Mouse (Mus musculus) urinary bladder, postnatal 14 days (tissue): ENCODE results near the gene Rpp14.

Experiments
- DNase-seq: peaks from one replicate; pipeline ENCODE4 v3.0.0; 2021; ENCODE audit warnings: low spot score

Rpp14 gene

DNA sequence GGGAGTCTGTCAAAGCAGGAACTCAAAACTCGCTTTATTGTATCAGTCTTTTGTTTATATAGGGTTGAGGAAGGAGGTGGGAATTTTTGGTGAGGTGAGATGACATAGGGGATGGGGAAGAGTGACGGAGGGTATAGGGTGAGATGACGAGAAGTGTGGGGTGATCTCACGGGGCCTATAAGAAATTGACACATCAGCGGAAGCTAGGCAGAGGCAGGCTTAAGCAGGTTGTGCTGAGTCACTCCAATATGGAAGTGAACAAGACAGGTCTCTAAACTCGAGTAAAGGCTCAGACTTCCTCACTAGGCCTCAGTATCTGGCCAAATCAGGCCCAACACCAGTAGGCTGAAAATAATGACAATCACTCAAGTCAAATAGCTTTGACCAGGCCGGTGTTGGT lies 20.2 kb upstream of the Rpp14 start:
- DNase-seq: no peak

DNA sequence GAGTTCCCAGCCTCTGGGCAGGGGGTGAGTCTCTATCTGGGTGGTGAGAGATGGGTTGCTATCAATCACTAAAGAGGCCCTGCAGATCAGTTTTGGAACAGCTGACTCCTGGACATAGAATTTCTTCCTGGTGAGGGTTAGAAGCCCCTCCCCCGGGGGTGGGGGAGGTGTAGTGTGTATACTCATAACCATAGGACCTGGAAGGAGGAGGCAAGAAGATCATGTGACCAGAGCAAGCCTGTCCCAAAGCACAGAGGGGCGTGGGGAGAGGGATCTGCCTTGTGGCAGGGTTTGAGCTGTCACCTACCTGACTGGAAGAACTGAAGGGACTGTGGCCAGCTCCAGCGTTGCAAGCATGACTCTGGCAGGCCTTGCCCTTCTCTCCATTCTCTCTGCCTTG lies 18.1 kb upstream of the Rpp14 start:
- DNase-seq: no peak

DNA sequence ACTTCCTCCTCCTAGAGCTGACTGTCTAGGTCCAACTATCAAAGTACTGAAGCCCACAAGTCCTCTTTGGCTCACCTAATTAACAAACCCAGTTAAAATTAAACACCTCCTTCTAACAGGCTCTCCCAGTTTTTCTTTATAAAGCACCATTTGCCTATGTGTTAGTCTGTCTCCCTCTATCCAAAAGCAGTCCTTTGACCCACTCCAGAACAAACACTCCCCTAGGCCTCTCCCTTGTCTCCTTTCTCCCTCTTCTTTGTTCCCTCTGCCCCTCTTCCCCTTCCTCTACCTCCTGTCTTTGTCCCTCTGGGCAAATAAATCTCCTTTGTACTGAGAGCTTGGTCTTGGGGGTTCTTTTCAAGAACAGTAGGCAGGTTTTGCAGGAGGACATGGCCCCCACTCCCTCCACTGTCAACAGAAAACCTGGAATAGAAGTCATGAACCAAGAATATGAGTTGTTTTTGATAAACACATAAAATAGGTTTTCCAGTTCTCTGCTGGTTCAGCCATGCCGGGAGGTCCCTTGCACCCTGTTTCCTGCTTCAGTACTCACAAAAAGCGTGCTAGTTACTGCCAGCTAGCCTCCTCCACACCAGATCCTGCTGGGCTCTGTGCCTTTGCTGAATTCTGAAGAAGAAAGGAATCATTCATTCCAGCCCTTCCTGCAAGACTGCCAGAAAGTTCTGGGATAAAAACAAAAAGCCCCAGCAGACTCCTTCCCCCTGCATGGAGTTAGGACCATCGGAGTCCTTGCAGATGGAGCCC lies 17.4 kb upstream of the Rpp14 start:
- DNase-seq: no peak

DNA sequence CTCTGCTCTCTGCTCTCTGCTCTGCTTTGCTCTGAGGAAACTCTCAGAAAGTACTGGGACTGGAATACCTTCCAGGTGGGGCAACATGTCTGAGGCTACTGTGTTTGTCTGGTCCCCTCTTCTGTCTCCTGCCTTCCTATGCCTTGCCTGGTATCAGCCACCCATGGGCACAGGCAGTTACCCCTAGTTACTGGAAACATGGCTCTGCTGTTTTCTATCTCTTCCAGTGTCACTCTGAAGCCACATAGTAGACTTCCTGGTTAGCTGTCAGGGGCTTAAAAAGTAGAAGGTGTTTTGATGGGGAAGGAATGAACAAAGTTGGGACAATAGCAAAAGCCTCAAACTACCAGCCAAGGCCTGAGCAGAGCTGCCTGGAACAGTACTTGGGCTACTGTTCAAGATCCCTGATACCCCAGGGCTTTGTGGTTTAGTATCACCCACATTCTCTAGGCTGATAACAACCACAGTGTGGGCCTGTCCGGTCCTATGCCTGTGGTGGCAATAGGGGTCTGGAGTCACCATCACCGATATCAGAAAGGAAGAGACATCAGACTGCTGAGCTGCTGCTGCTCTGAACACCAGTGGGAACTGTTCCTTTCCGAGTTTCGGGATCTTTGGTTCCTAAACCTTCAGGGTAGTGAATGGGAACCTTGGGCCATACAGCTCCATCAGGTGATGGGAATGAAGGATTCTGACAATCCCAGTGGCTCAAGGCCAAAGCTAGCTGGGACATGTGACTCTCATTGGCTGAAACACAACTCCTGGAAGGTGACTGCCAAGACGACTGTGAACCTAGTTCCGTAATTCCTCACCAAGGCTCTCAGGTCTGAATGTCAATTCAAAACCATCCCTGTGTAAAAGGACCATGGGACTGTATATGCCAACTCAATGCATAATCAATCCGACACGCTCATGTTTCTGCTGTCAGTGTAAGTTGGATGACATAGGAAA lies 16.1 kb upstream of the Rpp14 start:
- no peak for DNase-seq

DNA sequence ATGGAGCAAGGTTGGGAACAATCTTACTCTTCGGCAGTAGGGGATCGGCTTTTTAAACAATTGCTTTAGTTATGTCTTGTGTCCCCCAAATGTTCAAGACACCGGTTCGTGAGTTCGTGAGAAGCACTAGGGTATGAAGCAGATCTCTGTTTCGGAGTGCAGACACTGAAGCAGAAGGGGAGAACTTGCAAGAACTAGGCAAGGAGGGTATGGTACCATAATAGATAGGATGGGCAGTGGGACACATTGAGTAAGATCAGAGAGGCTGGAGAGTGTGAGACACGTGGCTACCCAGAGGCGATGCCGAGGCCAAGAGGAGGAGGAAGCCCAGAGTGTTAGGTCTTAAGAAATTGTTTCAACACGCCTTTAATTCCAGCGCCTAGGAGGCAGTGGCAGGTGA lies 551 bp downstream of the Rpp14 start:
- peak; percentile 9 for DNase-seq

DNA sequence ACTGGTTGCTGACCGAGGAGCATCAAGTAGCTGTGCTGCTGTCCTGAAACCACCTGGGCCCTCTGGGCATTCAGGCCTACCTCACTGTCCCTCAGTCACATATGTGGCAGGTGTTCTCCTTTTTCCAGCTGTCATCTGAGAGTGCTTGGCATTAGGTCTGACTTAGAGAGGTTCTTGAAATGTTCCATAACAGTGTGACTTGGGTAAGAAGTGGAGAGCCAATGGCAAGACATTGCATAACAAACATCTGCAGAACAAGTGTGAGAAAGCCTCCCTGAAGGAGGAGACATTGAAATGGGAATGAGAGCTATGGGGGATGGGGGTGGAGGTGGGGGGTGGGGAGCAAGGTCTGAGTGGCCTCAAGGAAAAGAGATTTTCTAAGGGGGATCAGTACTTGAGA lies 2.8 kb downstream of the Rpp14 start:
- DNase-seq: no peak

DNA sequence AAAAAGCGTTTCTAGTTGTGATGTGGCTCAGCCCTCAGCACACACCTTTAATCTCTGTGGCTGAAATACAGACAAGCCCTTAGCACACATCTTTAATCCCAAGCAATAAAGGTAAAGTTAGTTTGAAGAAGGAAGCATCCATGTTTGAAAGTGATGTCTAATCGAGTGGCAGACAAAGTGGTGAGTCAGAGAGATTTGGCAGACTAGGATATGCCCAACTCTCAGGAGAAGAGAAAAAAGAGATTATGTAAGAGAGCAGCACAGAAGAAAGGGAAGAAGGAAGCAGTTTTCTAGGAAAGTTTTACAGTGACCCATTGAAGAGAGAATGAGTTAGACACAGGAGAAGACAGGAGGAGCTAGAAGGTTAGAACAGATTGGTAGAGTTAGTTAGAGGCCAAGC lies 8.8 kb downstream of the Rpp14 start:
- DNase-seq: no peak

DNA sequence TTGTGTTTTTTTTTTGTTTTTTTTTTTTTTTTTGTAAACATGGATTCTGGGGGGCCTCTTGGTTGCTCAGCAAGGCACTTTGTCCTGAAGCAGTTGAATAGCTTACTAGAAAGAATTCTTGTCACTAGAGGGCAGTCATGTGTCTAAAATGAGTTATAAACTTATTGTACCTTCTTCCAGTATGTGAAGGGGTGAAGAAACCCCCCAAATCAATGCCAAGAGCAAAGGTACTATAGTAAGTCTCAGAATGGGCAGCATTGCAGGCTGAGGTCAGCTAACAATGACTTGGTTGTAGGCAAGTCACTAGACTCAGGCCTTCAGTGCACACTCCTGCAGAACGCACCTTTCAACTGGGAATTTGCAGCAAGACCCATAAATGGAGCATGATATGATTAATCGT lies 12.4 kb downstream of the Rpp14 start:
- DNase-seq: no peak

DNA sequence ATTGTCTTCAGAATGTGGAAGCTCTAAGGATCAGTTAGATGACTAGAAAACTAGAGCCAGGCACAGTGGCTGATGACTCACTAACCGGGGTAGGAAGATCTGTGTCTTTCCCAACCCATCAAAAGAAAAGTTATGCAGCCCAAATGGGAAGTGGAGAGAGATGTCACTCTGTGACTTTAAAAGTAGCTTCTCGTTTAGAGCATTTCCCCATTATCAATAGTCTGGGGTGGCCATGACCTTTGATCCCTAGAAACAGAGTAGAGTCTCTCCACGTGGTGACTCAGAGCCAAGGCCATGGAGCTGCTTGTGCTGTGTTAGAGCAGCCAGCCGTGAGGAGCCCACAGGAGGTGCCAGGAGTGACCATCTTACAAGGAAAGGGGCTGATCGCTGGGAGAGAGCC lies 13.3 kb downstream of the Rpp14 start:
- DNase-seq: no peak

DNA sequence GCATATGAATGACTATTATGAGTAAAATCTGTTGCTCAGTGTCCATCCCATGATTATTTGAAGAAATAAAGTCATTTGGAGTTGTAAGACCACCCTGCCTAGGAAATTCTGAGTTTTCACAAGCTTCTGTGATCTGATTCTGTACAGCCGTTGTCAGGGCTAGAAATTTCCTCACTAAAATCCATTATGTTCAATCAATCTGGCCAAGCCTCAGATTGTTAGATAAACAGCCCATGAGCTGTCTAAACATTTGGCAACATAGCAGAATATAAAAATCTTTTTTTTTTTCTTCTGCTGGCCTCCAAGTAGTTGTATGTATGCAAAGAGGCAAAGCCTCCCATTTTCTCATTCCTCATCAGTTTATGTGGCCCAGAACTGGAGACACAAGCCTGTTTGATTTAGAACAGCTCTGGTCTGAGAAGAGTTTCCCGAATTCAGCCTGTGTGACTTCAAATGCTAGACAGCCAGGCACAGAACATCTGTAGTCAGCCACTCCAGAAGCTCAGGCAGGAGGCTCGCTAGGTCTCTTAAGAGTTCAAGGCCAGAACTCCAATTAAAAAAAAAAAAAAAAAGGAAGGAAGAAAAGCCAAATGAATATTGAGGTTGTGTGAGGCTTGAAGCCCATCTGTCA lies 14.9 kb downstream of the Rpp14 start:
- DNase-seq: no peak

DNA sequence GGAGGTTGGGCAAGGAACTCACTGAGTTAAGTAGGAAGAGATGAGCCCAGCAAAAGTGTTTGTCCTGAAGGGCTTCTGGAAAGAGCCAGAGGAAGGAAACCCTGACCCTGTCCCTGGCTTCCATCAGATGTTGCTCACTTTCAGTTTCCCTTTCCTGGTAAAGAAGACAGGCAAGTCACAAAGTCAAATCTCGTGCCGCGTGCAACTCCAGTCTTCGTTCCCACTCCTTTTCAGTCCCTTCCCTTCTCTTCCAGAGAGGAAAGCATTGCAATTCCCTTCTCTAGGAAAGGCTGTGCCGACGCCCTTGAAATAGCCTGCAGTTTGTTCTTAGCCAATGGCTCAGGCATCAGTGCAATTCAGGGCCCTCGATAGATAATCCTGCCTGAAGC lies 15.4 kb downstream of the Rpp14 start:
- no peak for DNase-seq

DNA sequence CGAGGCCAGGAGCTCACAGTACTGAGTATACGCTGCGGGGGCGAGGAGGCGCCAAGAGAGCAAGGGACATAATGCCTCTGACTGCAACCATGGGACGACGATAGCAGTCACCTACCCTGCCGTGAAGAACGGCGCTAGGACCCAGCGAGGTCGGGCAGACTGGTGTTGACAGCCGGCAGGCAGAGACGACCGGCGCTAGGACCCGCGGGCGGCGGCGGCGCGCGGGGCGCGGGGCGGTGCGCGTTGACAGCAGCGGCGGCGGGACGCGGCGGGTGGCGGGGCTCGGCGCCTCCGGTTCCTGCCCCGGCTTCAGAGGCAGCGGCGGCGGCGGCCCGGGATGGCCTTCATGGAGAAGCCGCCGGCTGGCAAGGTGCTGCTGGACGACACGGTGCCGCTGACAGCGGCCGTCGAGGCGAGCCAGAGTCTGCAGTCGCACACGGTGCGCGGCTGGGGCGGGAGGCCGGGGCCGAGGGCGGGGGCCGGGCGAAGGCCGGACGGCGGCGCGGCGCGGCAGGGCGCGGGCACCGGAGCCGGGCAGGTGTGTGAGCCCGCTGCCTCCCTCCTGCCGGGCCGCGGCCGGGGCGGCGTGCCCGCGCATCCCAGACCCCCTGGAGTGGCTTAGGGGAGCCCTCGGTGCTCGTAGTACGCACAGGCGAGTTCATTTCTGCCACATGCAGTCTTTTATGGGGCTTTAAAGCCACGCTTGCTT lies 18.0 kb downstream of the Rpp14 start, which contains the start of gene Pxk:
Pxk (plus strand) TSS at position 234 of the 709 bp plus-strand sequence.
- peak; percentile 93 for DNase-seq

DNA sequence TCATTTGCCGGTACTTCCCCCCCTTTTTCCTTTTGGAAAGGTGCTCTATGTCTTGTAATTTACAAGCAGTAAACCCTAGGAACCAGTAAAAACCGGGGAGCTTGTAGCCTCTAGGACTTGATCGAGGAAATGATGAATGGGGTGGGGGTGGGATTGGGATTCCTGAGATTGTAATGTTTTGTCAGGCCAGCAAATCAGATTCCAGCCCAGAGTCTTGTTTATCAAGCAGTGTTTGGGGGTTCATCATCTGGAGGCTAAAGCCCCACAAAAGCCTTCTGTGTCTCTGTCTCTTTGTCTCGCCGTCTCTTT lies 18.5 kb downstream of the Rpp14 start:
- DNase-seq: no peak

DNA sequence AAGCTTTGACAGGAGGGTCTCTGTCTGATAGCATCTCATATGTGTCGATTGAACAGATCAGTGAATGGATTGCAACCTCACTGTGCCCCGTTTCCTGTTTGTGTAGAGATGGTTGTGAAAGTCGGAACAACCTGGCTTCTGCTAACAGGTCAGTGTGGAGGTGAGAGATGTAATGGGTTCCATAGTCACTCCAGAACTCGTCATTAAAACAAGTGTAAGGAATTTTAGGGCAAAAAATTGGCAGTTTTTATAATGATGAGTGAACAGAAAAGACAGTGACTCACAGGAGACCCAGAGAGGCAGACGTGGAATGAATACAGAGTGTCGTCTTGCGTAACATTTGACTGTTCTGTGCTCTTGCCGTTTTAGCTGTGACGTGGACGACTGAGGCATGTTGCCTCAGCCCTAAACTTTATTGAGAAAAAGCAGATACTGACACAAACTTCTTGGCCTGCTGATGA lies 19.4 kb downstream of the Rpp14 start:
- peak; percentile 25 for DNase-seq

DNA sequence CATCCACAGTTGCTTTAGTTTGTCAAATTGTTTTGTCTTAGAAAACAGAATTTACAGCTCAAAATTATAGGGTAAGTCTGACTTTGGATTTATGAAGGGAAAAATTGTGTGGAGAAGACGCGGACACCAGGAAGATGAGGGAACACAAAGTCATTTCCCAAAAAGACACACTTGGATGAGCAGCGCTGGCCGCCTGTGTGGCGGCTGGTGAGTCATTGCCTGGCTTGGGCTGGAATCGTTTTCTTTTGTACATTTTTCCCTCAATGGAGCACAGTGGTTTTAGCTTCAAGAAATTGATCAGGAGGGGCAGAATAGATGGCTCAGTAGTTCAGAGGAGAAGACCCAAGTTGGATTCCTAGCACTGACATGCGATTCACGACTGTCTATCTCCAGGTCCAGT lies 21.7 kb downstream of the Rpp14 start:
- DNase-seq: no peak

DNA sequence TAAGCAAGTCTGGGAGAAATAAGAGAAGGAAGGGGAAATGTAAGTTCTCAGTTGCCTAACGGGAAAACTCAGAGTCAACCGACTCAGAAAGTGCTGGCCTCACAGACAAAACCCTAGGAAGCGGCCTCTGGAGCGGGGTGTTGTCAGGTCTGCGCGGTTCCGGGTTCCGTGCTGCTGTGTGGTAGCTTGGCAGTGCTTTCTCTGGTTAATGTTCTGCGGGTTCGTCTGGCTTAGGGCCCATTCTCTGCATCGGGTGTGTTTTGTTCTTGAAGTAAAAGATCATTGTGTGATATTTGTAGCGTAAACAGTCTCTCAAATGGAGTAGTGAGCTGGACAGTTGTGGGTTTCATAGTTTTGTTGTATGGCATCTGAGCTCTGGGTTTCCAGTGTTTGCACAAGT lies 22.5 kb downstream of the Rpp14 start:
- no peak for DNase-seq

DNA sequence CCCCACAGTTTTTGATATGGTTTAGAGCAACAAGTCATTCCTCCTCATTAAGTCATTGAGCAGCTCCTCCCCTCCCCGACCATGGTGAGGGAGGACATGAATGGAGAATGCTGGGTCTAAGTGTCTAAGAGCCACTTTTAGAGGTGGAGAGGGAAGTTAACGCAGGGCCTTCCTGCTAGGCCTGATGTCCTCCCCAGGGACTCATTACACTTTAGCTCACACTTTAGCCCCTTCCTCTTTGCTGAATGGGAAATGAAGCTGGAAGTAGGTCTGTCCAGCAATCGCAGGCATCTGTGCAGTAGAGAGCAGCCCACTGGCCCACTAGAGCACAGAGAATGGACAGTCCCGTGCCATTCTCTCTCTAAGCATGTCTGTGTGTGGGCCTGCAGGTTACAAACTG lies 27.9 kb downstream of the Rpp14 start:
- no peak for DNase-seq

DNA sequence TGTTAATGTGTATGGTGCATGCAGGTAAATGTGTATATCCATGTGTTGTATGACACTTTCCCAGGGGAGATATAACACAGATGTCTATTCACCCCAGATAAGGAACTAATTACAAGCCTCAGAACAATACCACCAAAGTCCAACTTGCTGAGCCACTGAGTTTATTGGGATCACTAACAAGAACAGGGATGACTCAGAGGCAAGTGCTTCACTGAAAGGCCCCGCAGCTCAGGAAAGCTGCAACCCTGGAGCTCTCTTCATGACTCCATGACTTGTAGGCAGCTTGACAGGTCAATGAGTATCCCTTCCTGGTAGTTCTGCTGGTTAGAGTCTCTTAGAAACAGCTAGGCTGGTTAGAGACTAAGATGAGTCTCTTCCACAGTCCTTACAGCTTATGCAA lies 28.8 kb downstream of the Rpp14 start:
- DNase-seq: no peak

DNA sequence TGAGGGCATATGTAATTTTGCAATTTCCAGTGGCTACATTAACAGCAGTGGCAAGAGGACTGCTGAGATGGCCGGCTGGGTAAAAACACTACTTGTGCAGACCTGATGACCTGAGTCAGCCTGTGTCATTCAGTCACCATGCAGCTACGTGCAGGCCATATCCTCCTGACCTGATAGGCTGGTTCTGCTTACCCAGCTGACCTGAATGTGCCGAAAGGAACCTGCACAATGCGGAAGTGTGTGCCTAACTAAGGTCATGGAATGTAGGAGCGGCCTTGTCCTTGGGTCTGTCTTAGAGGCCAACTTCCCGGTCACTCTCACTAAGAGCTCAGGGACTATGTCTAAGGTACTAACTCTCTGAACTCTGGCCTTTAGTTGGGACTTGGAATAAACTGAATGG lies 31.4 kb downstream of the Rpp14 start:
- DNase-seq: no peak

DNA sequence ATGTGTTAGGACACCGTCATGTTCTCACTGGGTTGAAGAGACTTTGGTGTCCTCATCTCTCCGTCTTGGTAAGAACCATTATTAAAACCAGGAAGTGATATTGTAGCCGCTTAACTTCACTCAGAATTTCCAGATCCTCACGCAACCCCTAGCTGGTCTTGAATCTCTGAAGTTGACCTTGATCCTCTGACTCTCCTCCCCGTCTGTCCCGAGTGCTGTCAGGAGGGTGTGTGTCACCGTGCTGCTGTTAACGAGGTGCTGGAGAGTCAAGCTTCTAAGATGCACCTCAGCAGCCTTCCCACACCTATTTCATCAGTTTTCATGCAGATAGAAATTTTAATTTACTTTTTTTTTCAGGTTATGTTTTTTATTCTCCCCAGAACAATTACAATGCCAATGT lies 31.9 kb downstream of the Rpp14 start:
- DNase-seq: no peak

DNA sequence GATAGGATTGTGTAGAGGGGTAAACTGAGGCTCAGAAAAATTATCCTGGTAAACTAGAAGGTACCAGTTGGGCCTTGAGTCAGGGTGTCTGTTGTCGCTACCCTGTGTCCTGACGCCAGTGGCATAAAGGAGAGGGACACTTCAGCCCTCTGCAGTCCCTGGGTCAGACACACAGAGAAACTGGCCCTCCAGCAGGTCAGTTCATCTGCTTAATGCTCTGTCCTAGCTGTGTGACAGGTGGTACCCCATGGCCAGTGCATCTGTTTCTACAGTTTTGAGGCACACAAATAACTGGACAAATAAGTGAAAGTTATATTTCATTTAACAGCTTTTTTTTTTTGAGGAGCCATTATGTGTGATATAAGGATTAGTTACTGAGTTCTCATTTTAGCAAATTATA lies 33.4 kb downstream of the Rpp14 start:
- DNase-seq: no peak

DNA sequence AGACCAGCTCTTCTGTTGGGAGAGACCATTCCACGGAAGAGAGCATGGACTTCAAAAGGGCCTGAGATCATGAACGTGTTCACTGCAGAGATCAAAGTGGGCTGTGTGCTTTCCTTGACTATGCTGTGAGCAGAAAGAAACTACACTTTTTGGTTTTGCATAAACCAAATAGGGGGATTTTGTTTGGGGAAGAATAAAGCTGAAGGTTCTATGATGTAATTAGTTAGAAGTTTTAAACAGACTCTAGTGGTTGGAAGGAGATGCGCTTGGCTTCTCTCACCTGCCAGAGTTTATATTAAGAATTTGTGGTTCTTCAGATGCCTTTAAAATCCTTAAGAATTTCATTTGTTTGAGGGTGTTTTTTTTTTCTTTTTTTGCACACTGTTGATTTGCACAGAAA lies 34.1 kb downstream of the Rpp14 start:
- no peak for DNase-seq
